Mouse (Mus musculus): Measurements from ENCODE around the gene Mmp13. TPM values are rescaled to one million over a fixed set of nuclear protein-coding genes. Genes with fewer than 3 reads are reported as not detected.
"Not testable (repeated sequence)": the region's sequence is repeated elsewhere in the genome, so short reads cannot be mapped to it uniquely, and the experiment has no call there.

The Mmp13 gene
- not detected for total RNA-seq (2021)
- long read RNA-seq, experiment 1 = 0 reads
- long read RNA-seq, experiment 2 = 0 reads

- intact Hi-C loops (cut with DNase I; ENCODE audit: low total_unique reads) = no loop called here
- no peak for DNase-seq
These were observed at the start of gene Mmp13 for GRCm38 (mm10) chr9:7272214-7272613. TSS of gene Mmp13 (plus strand) at chr9:7272514.

DNA sequence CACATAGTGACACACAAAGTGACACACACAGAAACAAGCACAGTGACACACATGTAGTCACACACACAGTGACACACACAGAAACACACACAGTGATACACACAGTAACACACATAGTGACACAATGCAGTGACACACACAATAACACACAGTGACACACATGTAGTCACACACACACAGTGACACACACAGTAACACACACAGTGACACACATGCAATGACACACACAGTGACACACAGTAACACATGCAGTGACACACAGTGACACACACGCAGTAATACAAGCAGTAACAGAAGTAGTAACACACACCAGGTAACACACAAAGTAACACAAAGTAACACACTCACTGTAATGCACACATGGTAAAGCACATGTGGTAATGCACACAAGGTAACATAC lies 33.7 kb upstream of the Mmp13 start:
- intact Hi-C loops (cut with DNase I; ENCODE audit: low total_unique reads) = no loop called here
- no peak for DNase-seq

GRCm38 (mm10) chr9:7239967-7240366 lies 32.3 kb upstream of the Mmp13 start:
- no peak for DNase-seq
- intact Hi-C loops (cut with DNase I; ENCODE audit: low total_unique reads) = no loop called here

GRCm38 (mm10) chr9:7252797-7253654 lies 19.3 kb upstream of the Mmp13 start:
- no peak for DNase-seq
- intact Hi-C loops (cut with DNase I; ENCODE audit: low total_unique reads) = no loop called here

- intact Hi-C loops (cut with DNase I; ENCODE audit: low total_unique reads) = no loop called here
These were observed 10.6 kb upstream of the Mmp13 start for GRCm38 (mm10) chr9:7261667-7262066.

DNA sequence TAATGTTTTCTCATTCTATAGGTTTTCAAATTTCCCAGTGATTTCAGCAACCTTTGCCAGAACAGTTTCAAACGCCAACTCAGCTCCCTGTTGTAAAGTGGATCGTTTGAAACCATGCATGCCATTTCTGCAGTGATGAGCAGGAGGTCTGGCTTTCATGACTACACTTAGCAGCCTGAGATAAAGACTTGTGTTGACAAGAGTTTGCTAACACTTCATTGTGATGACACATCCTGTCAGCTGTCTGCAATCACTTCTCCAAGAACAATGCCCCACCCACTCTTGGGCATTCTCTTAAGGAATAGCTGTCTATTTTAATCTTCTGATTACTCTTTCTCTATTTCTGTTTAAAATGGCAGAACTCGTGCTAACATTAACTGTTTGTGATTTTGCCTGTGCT lies 2.2 kb upstream of the Mmp13 start:
- intact Hi-C loops (cut with DNase I; ENCODE audit: low total_unique reads) = no loop called here
- no peak for DNase-seq

More at GRCm38 (mm10) chr9:7261667-7262066, 10.6 kb upstream of the Mmp13 start:
- DNase-seq = no peak

GRCm38 (mm10) chr9:7282565-7283302 lies 10.4 kb downstream of the Mmp13 start:
- DNase-seq = no peak
- intact Hi-C loops (cut with DNase I; ENCODE audit: low total_unique reads) = no loop called here

DNA sequence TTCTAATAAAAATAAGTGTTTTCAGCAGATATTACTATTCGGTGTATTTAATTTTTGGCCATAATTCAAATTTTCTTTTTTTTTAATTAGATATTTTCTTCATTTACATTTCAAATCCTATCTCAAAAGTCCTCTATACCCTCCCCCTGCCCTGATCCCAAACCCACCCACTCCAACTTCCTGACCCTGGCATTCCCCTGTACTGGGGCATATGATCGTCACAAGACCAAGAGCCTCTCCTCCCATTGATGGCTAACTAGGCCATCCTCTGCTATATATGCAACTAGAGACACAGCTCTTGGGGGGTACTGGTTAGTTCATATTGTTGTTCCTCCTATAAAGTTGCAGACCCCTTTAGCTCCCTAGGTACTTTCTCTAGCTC lies 11.0 kb downstream of the Mmp13 start:
- DNase-seq; intact Hi-C loops (cut with DNase I; ENCODE audit: low total_unique reads): not testable (repeated sequence)

- intact Hi-C loops (cut with DNase I; ENCODE audit: low total_unique reads) = no loop called here
- no peak for DNase-seq
These were observed 17.2 kb downstream of the Mmp13 start for GRCm38 (mm10) chr9:7289501-7289900.

- intact Hi-C loops (cut with DNase I; ENCODE audit: low total_unique reads) = no loop called here
These were observed 17.6 kb downstream of the Mmp13 start for GRCm38 (mm10) chr9:7289901-7290300.

DNA sequence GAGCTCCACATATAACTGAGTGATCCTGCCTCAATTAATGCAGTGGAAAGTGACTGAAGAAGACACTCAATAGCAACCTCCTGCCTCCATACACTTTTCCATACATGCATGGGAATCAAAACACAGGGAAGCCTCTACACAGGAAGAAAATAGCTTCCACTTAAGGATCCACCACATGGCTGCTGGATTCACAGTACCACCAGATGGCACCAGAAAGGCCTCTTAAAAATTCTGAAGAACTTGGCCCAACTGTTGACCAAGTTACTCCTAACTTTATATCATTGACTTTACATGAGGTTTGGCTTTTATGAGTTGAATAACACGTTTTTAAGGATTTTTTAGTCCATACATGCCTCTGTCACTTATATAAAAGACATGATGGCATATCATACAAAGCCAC lies 19.8 kb downstream of the Mmp13 start:
- intact Hi-C loops (cut with DNase I; ENCODE audit: low total_unique reads) = no loop called here
- no peak for DNase-seq

More at GRCm38 (mm10) chr9:7289901-7290300, 17.6 kb downstream of the Mmp13 start:
- DNase-seq = no peak

DNA sequence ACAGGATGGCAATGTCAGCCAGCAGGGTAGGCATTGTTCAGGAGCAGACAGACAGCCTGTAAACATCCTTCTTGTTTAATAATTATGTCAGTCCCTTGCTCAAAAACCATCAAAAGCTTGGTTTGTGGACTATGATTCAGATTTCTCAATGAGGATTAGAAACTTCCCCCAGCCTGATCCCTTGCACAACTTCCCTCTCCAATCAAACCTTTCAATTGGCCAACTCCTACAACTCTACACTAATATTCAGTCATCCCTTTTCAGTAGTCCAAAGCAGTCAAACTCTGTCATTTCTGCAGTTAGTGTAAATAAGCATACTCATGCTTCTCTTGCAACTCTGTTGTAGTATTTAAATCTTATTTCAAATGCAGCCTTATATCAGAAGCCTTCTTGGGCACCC lies 59.5 kb downstream of the Mmp13 start:
- DNase-seq = no peak
- intact Hi-C loops (cut with DNase I; ENCODE audit: low total_unique reads) = no loop called here

Other genes with a start within 250 kb of the Mmp13 start
- 1 to 10 TPM; 2.7 TPM for gene Dync2h1, start 88.1 kb upstream of the Mmp13 start, total RNA-seq (2021)
- gene Dcun1d5, start 88.0 kb upstream of the Mmp13 start, total RNA-seq (2021) = 10 to 100 TPM; 51.3 to 55.8 TPM
- not detected for gene Mmp12, start 71.9 kb downstream of the Mmp13 start, total RNA-seq (2021)
- gene Mmp1b, start 115.5 kb downstream of the Mmp13 start, total RNA-seq (2021) = not detected
- gene Mmp3, start 173.3 kb downstream of the Mmp13 start, total RNA-seq (2021) = under 1 TPM in 1 of 2 experiments, not detected in 1; 0.14 TPM
- not detected for gene Mmp10, start 229.8 kb downstream of the Mmp13 start, total RNA-seq (2021)

Data from gastrocnemius, postnatal 14 days (tissue).